Mouse (Mus musculus): ENCODE results near the gene Rtp4.

The Rtp4 gene

GRCm38 (mm10) chr16:23513401-23513800, 6.7 kb upstream of the Rtp4 start:
- DNase-seq (ENCODE audit: inconsistent ontology term): no peak

GRCm38 (mm10) chr16:23515766-23516165, 4.3 kb upstream of the Rtp4 start:
- no peak for DNase-seq (ENCODE audit: inconsistent ontology term)

- no peak for DNase-seq (ENCODE audit: inconsistent ontology term)
Measured at GRCm38 (mm10) chr16:23516606-23517005, 3.5 kb upstream of the Rtp4 start.

- DNase-seq (ENCODE audit: inconsistent ontology term): no peak
Measured at GRCm38 (mm10) chr16:23517230-23517629, 2.9 kb upstream of the Rtp4 start.

- no peak for DNase-seq (ENCODE audit: inconsistent ontology term)
Measured at GRCm38 (mm10) chr16:23517754-23518566, 2.1 kb upstream of the Rtp4 start.

- peak; percentile 79 for DNase-seq (ENCODE audit: inconsistent ontology term)
Measured at GRCm38 (mm10) chr16:23518567-23519369, 1.3 kb upstream of the Rtp4 start.

- no peak for DNase-seq (ENCODE audit: inconsistent ontology term)
Measured at GRCm38 (mm10) chr16:23519771-23520170, 320 bp upstream of the Rtp4 start.

- DNase-seq (ENCODE audit: inconsistent ontology term): no peak
Measured at GRCm38 (mm10) chr16:23521092-23521491, 1.0 kb downstream of the Rtp4 start.

- DNase-seq (ENCODE audit: inconsistent ontology term): no peak
Measured at GRCm38 (mm10) chr16:23522081-23522480, 2.0 kb downstream of the Rtp4 start.

- peak; percentile 51 for DNase-seq (ENCODE audit: inconsistent ontology term)
Measured at GRCm38 (mm10) chr16:23529186-23529585, 9.1 kb downstream of the Rtp4 start.

GRCm38 (mm10) chr16:23533707-23534106, 13.6 kb downstream of the Rtp4 start:
- DNase-seq (ENCODE audit: inconsistent ontology term): no peak

GRCm38 (mm10) chr16:23541046-23541445, 21.0 kb downstream of the Rtp4 start:
- DNase-seq (ENCODE audit: inconsistent ontology term): no peak

GRCm38 (mm10) chr16:23542866-23543265, 22.8 kb downstream of the Rtp4 start:
- DNase-seq (ENCODE audit: inconsistent ontology term): peak; percentile 17

- no peak for DNase-seq (ENCODE audit: inconsistent ontology term)
Measured at GRCm38 (mm10) chr16:23544361-23544760, 24.3 kb downstream of the Rtp4 start.

- no peak for DNase-seq (ENCODE audit: inconsistent ontology term)
Measured at GRCm38 (mm10) chr16:23547783-23548182, 27.7 kb downstream of the Rtp4 start.

- peak; percentile 47 for DNase-seq (ENCODE audit: inconsistent ontology term)
Measured at GRCm38 (mm10) chr16:23550346-23550980, 30.4 kb downstream of the Rtp4 start.

- DNase-seq (ENCODE audit: inconsistent ontology term): no peak
Measured at GRCm38 (mm10) chr16:23550981-23551582, 31.0 kb downstream of the Rtp4 start.

- DNase-seq (ENCODE audit: inconsistent ontology term): no peak
Measured at GRCm38 (mm10) chr16:23554673-23555072, 34.6 kb downstream of the Rtp4 start.

GRCm38 (mm10) chr16:23557195-23557594, 37.1 kb downstream of the Rtp4 start:
- DNase-seq (ENCODE audit: inconsistent ontology term): no peak

GRCm38 (mm10) chr16:23557669-23558068, 37.6 kb downstream of the Rtp4 start:
- no peak for DNase-seq (ENCODE audit: inconsistent ontology term)

- peak; percentile 75 for DNase-seq (ENCODE audit: inconsistent ontology term)
Measured at GRCm38 (mm10) chr16:23568369-23568958, 48.4 kb downstream of the Rtp4 start.

- no peak for DNase-seq (ENCODE audit: inconsistent ontology term)
Measured at GRCm38 (mm10) chr16:23574561-23574960, 54.5 kb downstream of the Rtp4 start.
